Mouse (Mus musculus) liver, adult 2 months (tissue): ENCODE measurements around the gene Prkce. TPM values are rescaled to one million over a fixed set of nuclear protein-coding genes. Genes with fewer than 3 reads are reported as not detected.

Experiments used
- DNase-seq: peaks from one replicate; pipeline ENCODE4 v3.0.0-alpha.2; 2011; ENCODE audit warnings: low read depth, low spot score; ENCODE audit errors: extremely low read depth
- H3K27ac ChIP-seq: fragments of 200-500 bp; replicated peaks from 2 replicates; pipeline ENCODE4 v1.5.1; 2012; ENCODE audit warnings: low read depth, mild to moderate bottlenecking, control low read depth, inconsistent platforms, low read length; ENCODE audit not compliant: insufficient read depth
- H3K27me3 ChIP-seq: fragments of 200-500 bp; 2 replicates; pipeline ENCODE4 v1.6.1; 2012; ENCODE audit warnings: mild to moderate bottlenecking, moderate library complexity, low read length, inconsistent platforms; ENCODE audit not compliant: control insufficient read depth, insufficient read depth
- H3K36me3 ChIP-seq: fragments of 200-500 bp; 2 replicates; pipeline ENCODE4 v1.6.1; 2012; ENCODE audit warnings: low read length, inconsistent platforms; ENCODE audit not compliant: control insufficient read depth, insufficient read depth
- H3K4me1 ChIP-seq: fragments of 200-500 bp; 2 replicates; pipeline ENCODE4 v1.6.1; 2011; ENCODE audit warnings: low read length; ENCODE audit not compliant: control insufficient read depth, insufficient read depth
- H3K4me3 ChIP-seq: fragments of 200-500 bp; 2 replicates; pipeline ENCODE4 v1.5.1; 2011; ENCODE audit warnings: low read depth, mild to moderate bottlenecking, control low read depth, low read length, moderate library complexity; ENCODE audit not compliant: insufficient read depth
- H3K79me2 ChIP-seq: fragments of 200-500 bp; 2 replicates; pipeline ENCODE4 v1.6.1; 2012; ENCODE audit warnings: inconsistent platforms, mild to moderate bottlenecking, low read length, moderate library complexity; ENCODE audit not compliant: control insufficient read depth, insufficient read depth
- H3K9ac ChIP-seq: fragments of 200-500 bp; 2 replicates; pipeline ENCODE4 v1.6.1; 2012; ENCODE audit warnings: low read depth, mild to moderate bottlenecking, control low read depth, inconsistent platforms, low read length
- CTCF ChIP-seq: fragments of 200-500 bp; IDR thresholded peaks from 2 replicates; pipeline ENCODE4 v1.5.1; 2011; ENCODE audit warnings: low read depth, low read length, control low read depth
- POLR2A ChIP-seq: fragments of 200-500 bp; IDR thresholded peaks from 2 replicates; pipeline ENCODE4 v1.6.1; 2011; ENCODE audit warnings: low read length, control low read depth; ENCODE audit not compliant: insufficient read depth; ENCODE audit errors: extremely low read depth
- WGBS: fragments of 180-500 bp; shearing (Covaris S2); methylation state at CpG from one replicate; pipeline ENCODE4 v1.1.7; 2018; 5-methylcytosine and 5-hydroxymethylcytosine counted together
- polyA plus RNA-seq: library from polyadenylated mRNA; depleted of rRNA; stranded (reverse); fragments of >200 nt; gene quantifications from 2 replicates; pipeline ENCODE4 v1.2.3, GENCODE M21; 2012
- total RNA-seq: library from RNA; depleted of rRNA; stranded (reverse); fragments of >200 nt; gene quantifications from 2 replicates; pipeline ENCODE4 v1.2.3, GENCODE M21; 2014

Prkce gene
- total and polyA plus RNA-seq, 2 experiments, result 2.0 to 6.4 TPM

DNA sequence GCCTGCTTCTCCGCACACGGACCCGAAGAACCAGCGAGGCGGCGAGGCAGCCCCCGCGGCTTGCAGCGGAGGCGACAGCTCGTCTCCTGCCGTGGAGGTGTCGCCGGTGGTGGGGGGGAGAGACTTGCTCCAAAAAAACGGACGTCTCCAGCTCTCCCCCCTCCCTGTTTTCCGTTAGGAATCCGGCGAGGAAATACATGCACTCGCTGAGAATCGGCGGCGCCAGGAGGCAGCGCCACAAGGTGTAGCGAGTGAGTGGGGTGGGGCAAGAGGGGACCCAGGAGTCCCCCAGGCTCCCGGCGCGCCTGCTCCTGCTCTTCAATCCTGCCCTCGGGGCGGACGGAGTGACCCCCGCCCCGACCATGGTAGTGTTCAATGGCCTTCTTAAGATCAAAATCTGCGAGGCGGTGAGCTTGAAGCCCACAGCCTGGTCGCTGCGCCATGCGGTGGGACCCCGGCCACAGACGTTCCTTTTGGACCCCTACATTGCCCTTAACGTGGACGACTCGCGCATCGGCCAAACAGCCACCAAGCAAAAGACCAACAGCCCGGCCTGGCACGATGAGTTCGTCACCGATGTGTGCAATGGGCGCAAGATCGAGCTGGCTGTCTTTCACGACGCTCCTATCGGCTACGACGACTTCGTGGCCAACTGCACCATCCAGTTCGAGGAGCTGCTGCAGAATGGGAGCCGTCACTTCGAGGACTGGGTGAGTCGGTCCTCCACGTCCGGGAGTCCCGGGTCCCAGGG, 821 bp downstream of the Prkce start:
- H3K36me3 ChIP-seq, result no peaks in the 10 kb centered on the region; the same call in 1 of the 2 replicates
- 2% methylated on average over 64 of the region's 64 CpGs for WGBS
- no peak for TF ChIP-seq POLR2A
- no peak for TF ChIP-seq CTCF
- H3K79me2 ChIP-seq, result peaks cover 28% of the 10 kb centered on the region
- peak overlapping the region; percentile 94 for H3K9ac ChIP-seq
- no peaks in the 10 kb centered on the region for H3K27me3 ChIP-seq
- H3K27ac ChIP-seq, result 0 out of 2 replicates have a peak overlapping the region, but pooled peaks have one; percentile 38
- H3K4me3 ChIP-seq, result peak overlapping the region; percentile 80
- H3K4me1 ChIP-seq, result peaks cover 8% of the 10 kb centered on the region; the same call in 1 of the 2 replicates
- DNase-seq, result no peak

DNA sequence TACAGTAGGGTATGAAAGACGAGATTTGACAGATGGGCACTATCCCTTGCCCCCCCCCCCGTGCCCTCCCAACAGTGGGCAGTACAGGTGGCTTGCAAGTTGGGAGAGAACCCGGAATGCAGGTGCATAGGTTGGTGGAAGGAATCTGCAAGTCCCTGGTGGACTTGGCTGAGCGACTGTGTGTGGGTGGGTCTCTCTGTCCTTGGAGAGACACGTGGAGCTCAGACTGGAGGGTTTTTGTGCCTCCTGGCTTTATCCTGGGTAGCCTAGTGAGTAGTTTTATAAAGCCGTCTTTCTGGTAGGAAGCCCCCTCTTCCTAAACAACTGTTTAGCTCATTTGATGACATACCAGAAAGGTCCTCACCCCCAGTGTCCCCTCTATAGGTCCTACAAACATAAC, 1.5 kb downstream of the Prkce start:
- H3K4me3 ChIP-seq, result peak overlapping the region; percentile 80
- H3K4me1 ChIP-seq, result peaks cover 8% of the 10 kb centered on the region; the same call in 1 of the 2 replicates
- peaks cover 29% of the 10 kb centered on the region for H3K79me2 ChIP-seq
- H3K27ac ChIP-seq, result no peak overlapping the region
- H3K36me3 ChIP-seq, result no peaks in the 10 kb centered on the region; the same call in 1 of the 2 replicates
- TF ChIP-seq CTCF (no peak), POLR2A (no peak)
- H3K27me3 ChIP-seq, result no peaks in the 10 kb centered on the region
- no peak for DNase-seq
- 45% methylated on average over 6 of the region's 6 CpGs for WGBS
- peak overlapping the region; percentile 94 for H3K9ac ChIP-seq

DNA sequence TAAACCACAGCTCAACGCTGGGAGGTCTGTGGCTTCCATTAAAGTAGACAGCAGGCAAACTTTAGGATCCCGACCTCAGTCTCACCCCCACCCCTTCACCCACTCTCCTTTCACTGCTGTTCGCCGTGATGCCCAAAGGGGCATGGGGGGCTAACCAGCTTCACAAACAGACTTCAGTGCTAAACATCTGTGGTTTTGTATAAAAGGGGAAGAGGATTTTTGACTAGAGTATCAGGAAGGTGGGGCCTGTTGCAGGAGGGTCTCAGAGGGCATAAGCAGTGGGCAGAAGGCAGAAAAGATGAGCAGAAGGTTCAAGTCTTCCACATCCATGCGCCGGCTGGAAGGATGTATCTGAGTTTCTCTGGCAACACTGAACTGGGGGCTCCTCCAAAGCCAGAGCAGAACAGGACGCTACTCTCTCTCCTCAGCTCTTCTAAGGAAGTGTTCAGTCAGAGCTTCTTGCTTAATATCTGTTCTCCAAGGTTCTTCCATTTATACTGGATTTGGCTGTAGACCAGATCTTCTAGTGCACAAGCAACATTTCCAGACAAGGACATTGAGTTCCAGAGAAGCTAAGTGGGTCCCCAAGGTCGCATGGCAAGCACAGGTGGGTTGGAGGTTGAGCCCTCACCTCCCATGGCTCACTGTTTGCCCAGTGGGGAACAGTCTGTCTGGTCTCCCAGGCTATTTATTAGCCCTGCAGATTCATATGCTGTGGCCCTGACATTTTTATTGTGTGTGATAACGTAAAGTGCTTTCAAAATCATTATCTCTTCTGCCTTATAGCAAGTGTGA, 2.8 kb downstream of the Prkce start:
- Histone ChIP-seq H3K9ac (no peak overlapping the region), H3K79me2 (peaks cover 38% of the 10 kb centered on the region), H3K27ac (no peak overlapping the region), H3K36me3 (no peaks in the 10 kb centered on the region; the same call in 1 of the 2 replicates), H3K4me1 (peaks cover 8% of the 10 kb centered on the region; the same call in 1 of the 2 replicates), H3K27me3 (no peaks in the 10 kb centered on the region), H3K4me3 (no peak overlapping the region)
- DNase-seq, result no peak
- WGBS, result 76% methylated on average over 9 of the region's 9 CpGs
- TF ChIP-seq POLR2A (no peak), CTCF (no peak)

DNA sequence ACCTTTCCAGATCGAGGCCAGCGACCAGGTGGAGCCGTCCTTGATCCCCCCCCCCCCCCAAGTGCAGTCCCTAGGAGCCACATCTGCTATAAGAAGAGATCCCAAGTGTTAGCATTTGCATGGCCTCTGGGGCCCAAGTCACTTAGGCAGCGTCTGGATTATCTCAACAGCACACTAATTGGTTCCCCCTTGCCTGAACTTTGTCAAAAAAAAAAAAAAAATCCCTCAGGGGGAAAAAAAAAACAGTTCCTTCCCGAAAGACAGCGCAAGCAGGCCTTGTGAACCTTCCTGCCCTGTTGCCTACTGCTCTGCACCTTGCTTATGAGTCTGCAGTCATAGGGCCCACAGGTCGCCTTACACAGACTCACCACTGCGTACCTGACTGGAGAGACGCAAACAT, 7.9 kb downstream of the Prkce start:
- 86% methylated on average over 9 of the region's 9 CpGs for WGBS
- Histone ChIP-seq H3K4me3 (no peak overlapping the region), H3K4me1 (no peaks in the 10 kb centered on the region), H3K27ac (no peak overlapping the region), H3K27me3 (no peaks in the 10 kb centered on the region), H3K79me2 (peaks cover 33% of the 10 kb centered on the region; the same call in 1 of the 2 replicates), H3K9ac (no peak overlapping the region), H3K36me3 (no peaks in the 10 kb centered on the region; the same call in 1 of the 2 replicates)
- TF ChIP-seq CTCF, result no peak
- TF ChIP-seq POLR2A, result no peak
- DNase-seq, result no peak

GRCm38 (mm10) chr17:86176722-86177121, 9.1 kb downstream of the Prkce start:
- H3K27me3 ChIP-seq, result no peaks in the 10 kb centered on the region
- peaks cover 31% of the 10 kb centered on the region; the same call in 1 of the 2 replicates for H3K79me2 ChIP-seq
- no peaks in the 10 kb centered on the region for H3K4me1 ChIP-seq
- TF ChIP-seq CTCF (no peak), POLR2A (no peak)
- no peak overlapping the region for H3K27ac ChIP-seq
- no peak overlapping the region for H3K9ac ChIP-seq
- H3K36me3 ChIP-seq, result no peaks in the 10 kb centered on the region; the same call in 1 of the 2 replicates
- no peak for DNase-seq
- WGBS, result 88% methylated on average over 7 of the region's 7 CpGs
- no peak overlapping the region for H3K4me3 ChIP-seq

- Histone ChIP-seq H3K79me2 (peaks cover 13% of the 10 kb centered on the region; the same call in 1 of the 2 replicates), H3K36me3 (no peaks in the 10 kb centered on the region), H3K4me1 (no peaks in the 10 kb centered on the region), H3K27ac (no peak overlapping the region), H3K4me3 (no peak overlapping the region), H3K27me3 (no peaks in the 10 kb centered on the region), H3K9ac (no peak overlapping the region)
- TF ChIP-seq POLR2A, result no peak
- TF ChIP-seq CTCF, result 0 out of 2 replicates have a peak, but pooled peaks have one; percentile 5
- DNase-seq, result no peak
- WGBS, result 67% methylated on average over 2 of the region's 2 CpGs
These were observed 16.2 kb downstream of the Prkce start for GRCm38 (mm10) chr17:86183788-86184187.
